Mouse (Mus musculus) kidney, postnatal 36 days (tissue): Measurements from ENCODE around the gene Cdk5r2.
A peak's percentile ranks its signal among the peaks of the same experiment; 100 is the strongest.

Experiments used
- DNase-seq, 2 experiments: peaks; one replicate each; pipeline ENCODE4 v3.0.0; 2021 to 2022; ENCODE audit warnings: mixed read lengths in 2 of 2

Cdk5r2 gene

GRCm38 (mm10) chr1:74893134-74893855 lies 38.6 kb downstream of the Cdk5r2 start, which contains the start of gene Cryba2:
TSS of gene Cryba2 (minus strand) at chr1:74893143.
- DNase-seq, result peak; percentile 58 to 81

GRCm38 (mm10) chr1:74894966-74895365 lies 40.2 kb downstream of the Cdk5r2 start:
- peak; percentile 59 to 84 for DNase-seq

- DNase-seq, result no peak
Measured at GRCm38 (mm10) chr1:74897976-74898375, 43.2 kb downstream of the Cdk5r2 start.

- peak in 1 of 2 experiments; percentile 61 for DNase-seq
Measured at GRCm38 (mm10) chr1:74898656-74899431, 44.1 kb downstream of the Cdk5r2 start.

GRCm38 (mm10) chr1:74900341-74901285 lies 45.9 kb downstream of the Cdk5r2 start:
- peak; percentile 64 to 65 for DNase-seq

- peak; percentile 51 to 89 for DNase-seq
Measured at GRCm38 (mm10) chr1:74901686-74902085, 47.0 kb downstream of the Cdk5r2 start.

- DNase-seq, result no peak
Measured at GRCm38 (mm10) chr1:74902191-74902590, 47.5 kb downstream of the Cdk5r2 start.
